ENCODE assay signal across 8 mouse cellular contexts in genomic region chr4:33292409-33293370, GRCm38 (mm10). TPM values are rescaled to one million over a fixed set of nuclear protein-coding genes. Genes with fewer than 3 reads are reported as not detected.
DNase-seq lines count a peak whose midpoint lies in the region; ATAC-seq and TF ChIP-seq lines count a peak whose summit lies in the region.

No protein-coding gene starts in this region.

- H3K27me3 ChIP-seq in embryonic facial prominence, embryonic 10.5 days (replicated peaks; ENCODE audit: low read depth, poor library complexity, severe bottlenecking): peaks cover 8% of the 10 kb centered on the region; the same call in 1 of the 2 replicates
- 0 out of 2 replicates have a peak, but pooled peaks cover 5% of the 10 kb centered on the region for H3K27me3 ChIP-seq in heart, embryonic 12.5 days (replicated peaks)
- no peaks in the 10 kb centered on the region for H3K27me3 ChIP-seq in liver, postnatal 0 days (ENCODE audit: insufficient read depth, low read length)

- peak; percentile 91 for TF ChIP-seq CTCF in liver, postnatal 0 days (IDR thresholded peaks at IDR 0.05; ENCODE audit: low read depth)

- no peaks in the 10 kb centered on the region for H3K36me3 ChIP-seq in embryonic facial prominence, embryonic 10.5 days (replicated peaks)
- no peaks in the 10 kb centered on the region for H3K36me3 ChIP-seq in heart, embryonic 12.5 days
- no peaks in the 10 kb centered on the region for H3K36me3 ChIP-seq in liver, postnatal 0 days (replicated peaks; ENCODE audit: insufficient read depth, low read length)

- H3K4me2 ChIP-seq in heart, embryonic 12.5 days: peak overlapping the region; percentile 44
- H3K4me2 ChIP-seq in liver, postnatal 0 days (ENCODE audit: low read depth, low read length): peak overlapping the region; percentile 35; the same call in 1 of the 2 replicates

- TF ChIP-seq EP300 in liver, postnatal 0 days (IDR thresholded peaks at IDR 0.05; ENCODE audit: low read depth): peak; percentile 73; the same call in 1 of the 2 replicates

- peak; percentile 79 for DNase-seq in A20 (ENCODE audit: low read depth, low spot score)
- DNase-seq in adrenal gland, adult 2 months: peak; percentile 76
- DNase-seq in embryonic facial prominence, embryonic 10.5 days (ENCODE audit: low spot score): peak; percentile 77
- DNase-seq in kidney, postnatal 14 days: peak; percentile 68
- peak; percentile 85 for DNase-seq in liver, postnatal 0 days
- DNase-seq in ovary, adult 18-20 months (ENCODE audit: low spot score): peak; percentile 22
- peak; percentile 75 for DNase-seq in thymus, postnatal 0 days (ENCODE audit: low spot score)

- H3K4me1 ChIP-seq in embryonic facial prominence, embryonic 10.5 days: peaks cover 7% of the 10 kb centered on the region; the same call in 1 of the 2 replicates
- no peaks in the 10 kb centered on the region for H3K4me1 ChIP-seq in heart, embryonic 12.5 days (replicated peaks)
- H3K4me1 ChIP-seq in liver, postnatal 0 days (ENCODE audit: insufficient read depth): no peaks in the 10 kb centered on the region

- no peak overlapping the region for H3K4me3 ChIP-seq in embryonic facial prominence, embryonic 10.5 days
- no peak overlapping the region for H3K4me3 ChIP-seq in heart, embryonic 12.5 days
- no peak overlapping the region for H3K4me3 ChIP-seq in liver, postnatal 0 days (ENCODE audit: low read depth, low read length)

- no peak overlapping the region for H3K9ac ChIP-seq in heart, embryonic 12.5 days
- no peak overlapping the region for H3K9ac ChIP-seq in liver, postnatal 0 days (replicated peaks)

- no peaks in the 10 kb centered on the region for H3K9me3 ChIP-seq in embryonic facial prominence, embryonic 10.5 days
- no peaks in the 10 kb centered on the region for H3K9me3 ChIP-seq in heart, embryonic 12.5 days (replicated peaks)
- no peaks in the 10 kb centered on the region for H3K9me3 ChIP-seq in liver, postnatal 0 days (ENCODE audit: low read length)

- no peak overlapping the region for H3K27ac ChIP-seq in embryonic facial prominence, embryonic 10.5 days (replicated peaks)
- no peak overlapping the region for H3K27ac ChIP-seq in heart, embryonic 12.5 days (ENCODE audit: poor library complexity, severe bottlenecking)
- no peak overlapping the region for H3K27ac ChIP-seq in liver, postnatal 0 days (ENCODE audit: low read depth)

- 28% methylated on average over 16 of the region's 16 CpGs for WGBS in embryonic facial prominence, embryonic 10.5 days
- WGBS in heart, embryonic 12.5 days: 21% methylated on average over 16 of the region's 16 CpGs
- WGBS in liver, postnatal 0 days (ENCODE audit: insufficient replicate concordance): 12% methylated on average over 16 of the region's 16 CpGs

- no peak for ATAC-seq in heart, embryonic 12.5 days (ENCODE audit: insufficient number of reproducible peaks, low FRiP score)
- ATAC-seq in liver, postnatal 0 days: peak; percentile 31; the same call in 1 of the 2 replicates

RNA-seq across cellular contexts. Expression of gene Pnrc1, which starts 2.7 kb away (rescaled TPM):
- total RNA-seq in adrenal gland, adult 2 months (2021): 100 to 1,000 TPM; 165 to 239 TPM
- polyA plus RNA-seq in adrenal gland, adult 2 months (2012; rRNA removed): 205 and 321 TPM in 2 replicates
- polyA plus RNA-seq in embryonic facial prominence, embryonic 10.5 days (2016; fragmentation: Nextera tagmentation; extraction: Ambion mirVana): 78.2 and 88.4 TPM in 2 replicates
- polyA plus RNA-seq in heart, embryonic 12.5 days (2016; fragmentation: Nextera tagmentation; extraction: Ambion mirVana): 110 TPM in 2 replicates
- 71.4 and 74.3 TPM in 2 replicates for polyA plus RNA-seq in liver, postnatal 0 days (2015; fragmentation: Nextera tagmentation; extraction: Ambion mirVana)
- polyA plus RNA-seq in thymus, postnatal 0 days (2015; fragmentation: Nextera tagmentation; extraction: Ambion mirVana): 182 and 195 TPM in 2 replicates

RNA-seq across cellular contexts. Expression of gene Rngtt, which starts 17.4 kb away (rescaled TPM):
- 10 to 100 TPM; 33.4 to 37.4 TPM for total RNA-seq in adrenal gland, adult 2 months (2021)
- 2.3 and 2.5 TPM in 2 replicates for polyA plus RNA-seq in adrenal gland, adult 2 months (2012; rRNA removed)
- 32.6 and 34.3 TPM in 2 replicates for polyA plus RNA-seq in embryonic facial prominence, embryonic 10.5 days (2016; fragmentation: Nextera tagmentation; extraction: Ambion mirVana)
- polyA plus RNA-seq in heart, embryonic 12.5 days (2016; fragmentation: Nextera tagmentation; extraction: Ambion mirVana): 21.7 and 22.2 TPM in 2 replicates
- 8.6 and 9.3 TPM in 2 replicates for polyA plus RNA-seq in liver, postnatal 0 days (2015; fragmentation: Nextera tagmentation; extraction: Ambion mirVana)
- 33.1 and 35.2 TPM in 2 replicates for polyA plus RNA-seq in thymus, postnatal 0 days (2015; fragmentation: Nextera tagmentation; extraction: Ambion mirVana)

Comparison
In these comparisons a context has a peak if more than half of its experiments do, and no peak if none do; other contexts are left out.
1. DNase-seq: peak in every context shown above with its lines; median percentile 85 in liver, postnatal 0 days; 79 in A20; 77 in embryonic facial prominence, embryonic 10.5 days; 76 in adrenal gland, adult 2 months; 75 in thymus, postnatal 0 days; 68 in kidney, postnatal 14 days; 22 in ovary, adult 18-20 months.